Mouse (Mus musculus) small intestine, adult 2 months (tissue): ENCODE data around the gene Bcl2.

Source experiments
- CTCF ChIP-seq: fragments of 200-500 bp; IDR thresholded peaks from 2 replicates; pipeline ENCODE4 v1.5.1; 2012; ENCODE audit warnings: low read depth, mild to moderate bottlenecking, control low read depth, inconsistent platforms, low read length, moderate library complexity, mixed read lengths; ENCODE audit not compliant: insufficient replicate concordance, insufficient read length; ENCODE audit errors: extremely low read depth
- POLR2A ChIP-seq: fragments of 200-500 bp; IDR thresholded peaks from 2 replicates; pipeline ENCODE4 v1.6.1; 2012; ENCODE audit warnings: low read depth, mild to moderate bottlenecking, control low read depth, inconsistent platforms, low read length, moderate library complexity

DNA sequence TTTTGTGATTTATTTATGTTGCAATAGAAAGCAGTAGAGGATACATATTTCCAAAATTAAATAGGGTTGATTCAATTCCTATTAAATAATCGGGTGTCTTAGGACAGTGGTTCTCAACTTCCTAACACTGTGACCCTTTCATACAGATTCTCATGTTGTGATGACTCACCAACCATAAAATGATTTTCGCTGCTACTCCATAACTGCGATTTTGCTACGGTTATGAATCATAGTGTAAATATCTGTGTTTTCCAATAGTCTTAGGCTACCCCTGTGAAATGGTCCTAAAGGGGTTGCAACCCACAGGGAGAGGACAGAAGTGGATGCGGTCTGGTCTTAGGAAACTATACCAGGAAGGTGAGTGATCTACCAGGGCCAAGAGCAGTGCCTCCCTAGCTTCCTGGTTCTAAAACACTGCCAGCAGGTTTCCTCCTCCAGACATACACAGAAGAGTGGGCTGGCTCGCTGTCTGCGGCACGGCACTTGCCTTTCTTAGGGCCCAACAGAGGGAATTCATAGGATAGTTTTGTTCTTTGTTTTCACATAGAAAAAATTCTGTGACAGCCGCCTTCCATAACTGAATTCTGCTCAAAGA lies 13.5 kb downstream of the Bcl2 start:
- no peak for TF ChIP-seq POLR2A
- no peak for TF ChIP-seq CTCF
